8 mouse cellular contexts compared by ENCODE assay signal in genomic region chr9:46272677-46273454, GRCm38 (mm10). TPM values are rescaled to one million over a fixed set of nuclear protein-coding genes. Genes with fewer than 3 reads are reported as not detected.
DNase-seq lines count a peak whose midpoint lies in the region; ATAC-seq lines count a peak whose summit lies in the region.

Gene Zpr1, plus strand, starts transcription at chr9:46273064.

- H3K4me1 ChIP-seq in lung, embryonic 16.5 days (replicated peaks; ENCODE audit: control insufficient read depth, insufficient read depth, low read length): peaks cover 6% of the 10 kb centered on the region

- ATAC-seq in hematopoietic stem cell, adult 5-6 weeks (replicated peaks in 1 of 2; ENCODE audit: insufficient read depth in 1 of 2, low FRiP score in 2 of 2, low TSS enrichment in 1 of 2, low read depth in 1 of 2, poor library complexity in 2 of 2, severe bottlenecking in 2 of 2): peak; percentile 91 to 95
- ATAC-seq in lung, embryonic 16.5 days (ENCODE audit: low read depth): peak; percentile 96

- WGBS in lung, embryonic 16.5 days: 5% methylated on average over 45 of the region's 45 CpGs

- H3K4me2 ChIP-seq in lung, embryonic 16.5 days (ENCODE audit: low read depth, low read length): peak within 1 kb of the TSS; percentile 79

- H3K27ac ChIP-seq in lung, embryonic 16.5 days (ENCODE audit: low read length): peak within 1 kb of the TSS; percentile 45; the same call in 1 of the 2 replicates

- peaks cover 21% of the 10 kb centered on the region for H3K36me3 ChIP-seq in lung, embryonic 16.5 days (ENCODE audit: control insufficient read depth, insufficient read depth, low read length)

- H3K4me3 ChIP-seq in lung, embryonic 16.5 days (ENCODE audit: low read length): peak within 1 kb of the TSS; percentile 82

- DNase-seq in MEL-GATA-1-ER (ENCODE audit: extremely low read depth, low read depth): peak; percentile 94
- peak; percentile 82 for DNase-seq in cerebellum, adult 8-10 months
- peak; percentile 92 for DNase-seq in forelimb bud, embryonic 11.5 days (ENCODE audit: low read depth, low spot score)
- DNase-seq in layer of hippocampus, adult 9-10 months (ENCODE audit: low spot score): peak; percentile 76
- peak; percentile 60 for DNase-seq in ovary, postnatal 10 days (ENCODE audit: low spot score)
- DNase-seq in thymus, postnatal 10 days (ENCODE audit: low spot score in 2 of 2): peak; percentile 83 to 84

- peaks cover 9% of the 10 kb centered on the region for H3K27me3 ChIP-seq in lung, embryonic 16.5 days (ENCODE audit: control insufficient read depth, insufficient read depth, low read depth, low read length)

- peak within 1 kb of the TSS; percentile 72 for H3K9ac ChIP-seq in lung, embryonic 16.5 days (ENCODE audit: low read length)

- H3K9me3 ChIP-seq in lung, embryonic 16.5 days (ENCODE audit: control insufficient read depth, low read length): no peaks in the 10 kb centered on the region

RNA-seq across cellular contexts. Expression of gene Zpr1, which starts in this region (rescaled TPM):
- 59.3 and 82.4 TPM in 2 replicates for total RNA-seq in hematopoietic stem cell, adult 5-6 weeks (2017)
- 44.8 and 46.6 TPM in 2 replicates for polyA plus RNA-seq in lung, embryonic 16.5 days (2015; fragmentation: Nextera tagmentation; extraction: Ambion mirVana)

Comparison
In these comparisons a context has a peak if more than half of its experiments do, and no peak if none do; other contexts are left out.
1. Peak in every context shown above with its lines: DNase-seq, ATAC-seq, H3K4me3 ChIP-seq and H3K27ac ChIP-seq.